8 mouse cellular contexts compared by ENCODE assay signal in genomic region chr4:88867366-88867925, GRCm38 (mm10). TPM values are rescaled to one million over a fixed set of nuclear protein-coding genes. Genes with fewer than 3 reads are reported as not detected.
DNase-seq lines count a peak whose midpoint lies in the region; ATAC-seq lines count a peak whose summit lies in the region.

No protein-coding gene starts in this region.

- H3K36me3 ChIP-seq in embryonic facial prominence, embryonic 12.5 days = no peaks in the 10 kb centered on the region
- H3K36me3 ChIP-seq in limb, embryonic 13.5 days = no peaks in the 10 kb centered on the region
- no peaks in the 10 kb centered on the region for H3K36me3 ChIP-seq in midbrain, embryonic 15.5 days (replicated peaks)

- no peak for ATAC-seq in embryonic facial prominence, embryonic 12.5 days (ENCODE audit: insufficient number of reproducible peaks, insufficient read depth, low FRiP score, low TSS enrichment)
- peak; percentile 70; the same call in 1 of the 2 replicates for ATAC-seq in limb, embryonic 13.5 days (ENCODE audit: low FRiP score, low read depth)
- ATAC-seq in midbrain, embryonic 15.5 days (replicated peaks) = peak; percentile 81

- no peaks in the 10 kb centered on the region for H3K9me3 ChIP-seq in embryonic facial prominence, embryonic 12.5 days
- H3K9me3 ChIP-seq in limb, embryonic 13.5 days = no peaks in the 10 kb centered on the region
- no peaks in the 10 kb centered on the region for H3K9me3 ChIP-seq in midbrain, embryonic 15.5 days

- no peak overlapping the region for H3K27ac ChIP-seq in embryonic facial prominence, embryonic 12.5 days
- H3K27ac ChIP-seq in limb, embryonic 13.5 days = no peak overlapping the region
- H3K27ac ChIP-seq in midbrain, embryonic 15.5 days = no peak overlapping the region

- H3K4me3 ChIP-seq in embryonic facial prominence, embryonic 12.5 days = peak overlapping the region; percentile 50
- peak overlapping the region; percentile 55 for H3K4me3 ChIP-seq in limb, embryonic 13.5 days
- peak overlapping the region; percentile 45 for H3K4me3 ChIP-seq in midbrain, embryonic 15.5 days

- WGBS in embryonic facial prominence, embryonic 12.5 days = under 1% methylated on average over 8 of the region's 8 CpGs
- WGBS in limb, embryonic 13.5 days = 1% methylated on average over 8 of the region's 8 CpGs
- WGBS in midbrain, embryonic 15.5 days = 1% methylated on average over 8 of the region's 8 CpGs

- peak; percentile 87 for DNase-seq in 3T3-L1 (ENCODE audit: low read depth, low spot score)
- peak; percentile 72 for DNase-seq in adrenal gland, postnatal 25 days
- peak; percentile 72 to 89 for DNase-seq in heart, adult 18-20 months
- DNase-seq in kidney, adult 18-20 months = peak; percentile 81
- peak; percentile 62 to 83 for DNase-seq in spleen, adult 18-20 months

- H3K4me1 ChIP-seq in embryonic facial prominence, embryonic 12.5 days = peaks cover 5% of the 10 kb centered on the region
- H3K4me1 ChIP-seq in limb, embryonic 13.5 days = peaks cover 13% of the 10 kb centered on the region
- H3K4me1 ChIP-seq in midbrain, embryonic 15.5 days = peaks cover 11% of the 10 kb centered on the region; the same call in 1 of the 2 replicates

- H3K27me3 ChIP-seq in embryonic facial prominence, embryonic 12.5 days = 0 out of 2 replicates have a peak, but pooled peaks cover 5% of the 10 kb centered on the region
- H3K27me3 ChIP-seq in limb, embryonic 13.5 days = peaks cover 46% of the 10 kb centered on the region
- H3K27me3 ChIP-seq in midbrain, embryonic 15.5 days (replicated peaks) = peaks cover 15% of the 10 kb centered on the region; the same call in 1 of the 2 replicates

- 0 out of 2 replicates have a peak overlapping the region, but pooled peaks have one; percentile 4 for H3K9ac ChIP-seq in embryonic facial prominence, embryonic 12.5 days
- H3K9ac ChIP-seq in limb, embryonic 13.5 days = peak overlapping the region; percentile 60
- no peak overlapping the region for H3K9ac ChIP-seq in midbrain, embryonic 15.5 days

- peak overlapping the region; percentile 85 for H3K4me2 ChIP-seq in embryonic facial prominence, embryonic 12.5 days (replicated peaks)
- H3K4me2 ChIP-seq in limb, embryonic 13.5 days (replicated peaks) = peak overlapping the region; percentile 91
- H3K4me2 ChIP-seq in midbrain, embryonic 15.5 days = peak overlapping the region; percentile 95

RNA-seq across cellular contexts. Expression of gene Ifne, which starts 12.6 kb away (rescaled TPM):
- not detected in 2 replicates for total RNA-seq in adrenal gland, postnatal 25 days (2021)
- polyA plus RNA-seq in embryonic facial prominence, embryonic 12.5 days (2016; fragmentation: Nextera tagmentation; extraction: Ambion mirVana) = not detected in 2 replicates
- total RNA-seq in heart, adult 18-20 months (2021) = not detected
- polyA plus RNA-seq in limb, embryonic 13.5 days (2015; fragmentation: Nextera tagmentation; extraction: Ambion mirVana) = not detected in 2 replicates
- not detected in 2 replicates for polyA plus RNA-seq in midbrain, embryonic 15.5 days (2015; fragmentation: Nextera tagmentation; extraction: Ambion mirVana)

RNA-seq across cellular contexts. Expression of gene Ifna1, which starts 17.6 kb away (rescaled TPM):
- total RNA-seq in adrenal gland, postnatal 25 days (2021) = not detected in 2 replicates
- not detected in 2 replicates for polyA plus RNA-seq in embryonic facial prominence, embryonic 12.5 days (2016; fragmentation: Nextera tagmentation; extraction: Ambion mirVana)
- not detected for total RNA-seq in heart, adult 18-20 months (2021)
- polyA plus RNA-seq in limb, embryonic 13.5 days (2015; fragmentation: Nextera tagmentation; extraction: Ambion mirVana) = not detected in 2 replicates
- polyA plus RNA-seq in midbrain, embryonic 15.5 days (2015; fragmentation: Nextera tagmentation; extraction: Ambion mirVana) = not detected in 2 replicates

RNA-seq across cellular contexts. Expression of gene Ifna4, which starts 25.8 kb away (rescaled TPM):
- not detected in 2 replicates for total RNA-seq in adrenal gland, postnatal 25 days (2021)
- not detected in 2 replicates for polyA plus RNA-seq in embryonic facial prominence, embryonic 12.5 days (2016; fragmentation: Nextera tagmentation; extraction: Ambion mirVana)
- total RNA-seq in heart, adult 18-20 months (2021) = not detected
- polyA plus RNA-seq in limb, embryonic 13.5 days (2015; fragmentation: Nextera tagmentation; extraction: Ambion mirVana) = not detected in 2 replicates
- not detected in 2 replicates for polyA plus RNA-seq in midbrain, embryonic 15.5 days (2015; fragmentation: Nextera tagmentation; extraction: Ambion mirVana)

RNA-seq across cellular contexts. Expression of gene Ifna5, which starts 32.1 kb away (rescaled TPM):
- total RNA-seq in adrenal gland, postnatal 25 days (2021) = not detected in 2 replicates
- polyA plus RNA-seq in embryonic facial prominence, embryonic 12.5 days (2016; fragmentation: Nextera tagmentation; extraction: Ambion mirVana) = not detected in 2 replicates
- total RNA-seq in heart, adult 18-20 months (2021) = not detected
- polyA plus RNA-seq in limb, embryonic 13.5 days (2015; fragmentation: Nextera tagmentation; extraction: Ambion mirVana) = not detected in 2 replicates
- polyA plus RNA-seq in midbrain, embryonic 15.5 days (2015; fragmentation: Nextera tagmentation; extraction: Ambion mirVana) = not detected in 2 replicates

RNA-seq across cellular contexts. Expression of gene Ifna6, which starts 40.2 kb away (rescaled TPM):
- not detected in 2 replicates for total RNA-seq in adrenal gland, postnatal 25 days (2021)
- not detected in 2 replicates for polyA plus RNA-seq in embryonic facial prominence, embryonic 12.5 days (2016; fragmentation: Nextera tagmentation; extraction: Ambion mirVana)
- total RNA-seq in heart, adult 18-20 months (2021) = not detected
- polyA plus RNA-seq in limb, embryonic 13.5 days (2015; fragmentation: Nextera tagmentation; extraction: Ambion mirVana) = not detected in 2 replicates
- polyA plus RNA-seq in midbrain, embryonic 15.5 days (2015; fragmentation: Nextera tagmentation; extraction: Ambion mirVana) = not detected in 2 replicates
